Mouse (Mus musculus) embryo, embryonic 10.5 days (tissue): Measurements from ENCODE around the gene Sp2.
A peak's percentile ranks its signal among the peaks of the same experiment; 100 is the strongest.

Experiments used
- DNase-seq: peaks from one replicate; pipeline ENCODE4 v3.0.0-alpha.2; 2015; ENCODE audit warnings: low spot score

Sp2 gene

GRCm38 (mm10) chr11:96908594-96908993, 74.2 kb downstream of the Sp2 start:
- no peak for DNase-seq

DNA sequence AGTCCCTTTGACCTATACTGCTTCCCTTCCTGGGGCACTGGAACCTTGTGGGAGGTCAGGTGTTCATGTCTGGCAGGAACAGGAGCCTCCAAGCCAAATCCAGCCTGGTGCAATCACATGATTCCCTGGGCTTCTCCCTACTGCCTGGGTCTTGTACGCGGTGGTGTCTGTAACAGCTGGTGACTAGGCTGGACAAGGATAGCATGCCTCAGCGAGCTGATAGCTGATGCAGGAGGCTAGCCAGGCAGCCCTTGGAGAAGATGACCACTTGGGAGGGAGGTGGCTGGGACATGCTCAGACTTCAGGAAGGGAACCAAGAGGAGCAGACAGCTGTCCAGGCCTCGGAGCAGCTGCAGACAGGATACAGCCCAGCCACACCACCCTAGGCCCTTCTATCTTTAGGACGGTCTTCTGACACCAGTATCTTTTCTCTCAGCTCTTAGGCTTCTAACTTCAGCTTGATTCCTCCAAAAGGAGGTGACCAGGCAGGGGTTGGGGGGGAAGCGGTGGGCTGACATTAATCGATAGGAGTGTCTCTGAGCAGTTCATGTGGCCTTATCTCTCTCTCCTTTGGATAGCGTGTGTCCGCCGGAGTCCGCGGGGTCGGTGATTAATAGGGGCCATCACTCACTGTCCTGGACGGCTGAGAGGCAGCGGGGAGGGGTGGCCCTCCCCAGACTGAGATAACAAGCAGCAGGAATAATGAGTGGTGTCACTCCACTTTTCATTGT, 76.2 kb downstream of the Sp2 start:
- DNase-seq: peak; percentile 67
